Mouse (Mus musculus): ENCODE data around the gene Olfr798. TPM values are rescaled to one million over a fixed set of nuclear protein-coding genes. Genes with fewer than 3 reads are reported as not detected.

Gene Olfr798
- polyA plus RNA-seq (2015; fragmentation: Nextera tagmentation; extraction: Ambion mirVana), result not detected in 2 replicates

DNA sequence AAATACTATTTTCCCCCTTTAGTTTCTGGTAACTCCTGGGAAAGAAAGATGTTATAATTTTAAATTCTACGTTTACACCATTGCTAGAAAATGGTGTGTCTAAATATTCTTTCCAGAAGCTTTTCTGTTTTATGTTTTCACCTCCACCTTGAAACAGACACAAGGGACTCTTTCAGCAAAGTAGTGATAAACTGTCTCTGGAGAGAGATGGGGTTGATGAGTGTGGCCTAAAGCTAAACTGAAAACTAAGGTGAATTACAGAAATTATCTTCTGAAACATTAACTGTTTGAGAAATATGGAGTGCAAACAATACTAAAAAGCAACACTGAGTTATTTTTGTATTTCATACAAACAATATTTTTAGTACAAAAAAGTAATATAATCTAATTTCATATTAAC, at the start of gene Olfr798:
Gene Olfr798, minus strand, starts transcription at position 101 of the 400 bp plus-strand sequence.

DNA sequence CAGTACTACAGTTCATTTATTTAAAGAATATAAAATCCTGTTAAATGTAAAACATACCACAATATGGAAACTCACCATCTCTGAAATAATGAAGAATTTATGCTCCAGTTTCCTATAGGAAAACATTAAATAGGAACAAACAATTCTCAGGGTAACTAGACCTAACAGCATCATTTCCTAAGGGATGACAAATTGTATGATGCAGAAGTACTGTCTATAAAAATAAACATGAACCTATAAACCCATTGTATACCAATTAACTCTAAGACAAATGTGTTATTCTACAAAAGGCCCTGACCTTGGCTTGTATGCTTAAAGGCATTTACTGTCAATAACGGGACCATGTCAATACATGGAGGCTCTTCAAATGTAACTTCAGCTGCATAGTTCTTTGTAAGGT, 46.0 kb upstream of the Olfr798 start, which contains the start of gene Olfr801:
Gene Olfr801, minus strand, starts transcription at position 101 of the 400 bp plus-strand sequence.

DNA sequence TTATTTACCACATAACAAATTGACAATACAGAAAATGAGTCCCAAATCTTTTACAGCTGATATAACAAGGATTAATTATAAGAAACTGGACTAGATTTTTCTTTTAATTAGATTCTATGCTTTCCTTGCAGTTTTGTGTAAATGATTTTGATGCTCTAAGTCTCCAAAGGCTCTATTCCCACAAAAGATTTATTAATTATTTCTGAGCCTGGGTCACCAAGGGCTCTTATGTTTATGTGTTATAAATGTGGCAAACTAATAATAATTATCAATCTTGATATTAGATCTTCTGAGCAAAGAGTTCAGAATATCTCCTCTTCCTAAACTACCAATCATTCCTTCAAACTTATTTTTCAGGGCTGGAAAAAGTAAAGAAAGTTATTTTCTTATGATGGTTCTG, 29.7 kb upstream of the Olfr798 start, which contains the start of gene Olfr800:
Gene Olfr800, plus strand, starts transcription at position 301 of the 400 bp plus-strand sequence.

DNA sequence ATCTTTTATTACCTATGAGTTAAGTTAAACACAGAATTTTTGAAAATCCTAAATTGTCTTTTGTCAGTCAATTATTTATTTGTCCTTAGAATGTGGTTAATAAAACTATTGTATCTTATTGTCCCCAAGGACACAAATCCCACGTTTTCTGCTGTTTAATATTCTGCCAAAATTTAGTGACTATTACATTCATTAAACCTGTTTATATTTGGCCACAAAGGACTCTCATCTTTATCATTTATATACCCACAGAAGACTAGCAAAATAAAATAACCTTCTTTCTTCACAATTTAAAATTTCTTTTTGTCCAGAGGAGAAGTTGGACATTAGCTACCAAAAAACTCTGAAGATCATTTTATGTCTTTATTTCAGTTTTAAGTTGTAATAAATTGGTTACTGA, 9.4 kb upstream of the Olfr798 start, which contains the start of gene Olfr799:
Gene Olfr799, plus strand, starts transcription at position 301 of the 400 bp plus-strand sequence.

DNA sequence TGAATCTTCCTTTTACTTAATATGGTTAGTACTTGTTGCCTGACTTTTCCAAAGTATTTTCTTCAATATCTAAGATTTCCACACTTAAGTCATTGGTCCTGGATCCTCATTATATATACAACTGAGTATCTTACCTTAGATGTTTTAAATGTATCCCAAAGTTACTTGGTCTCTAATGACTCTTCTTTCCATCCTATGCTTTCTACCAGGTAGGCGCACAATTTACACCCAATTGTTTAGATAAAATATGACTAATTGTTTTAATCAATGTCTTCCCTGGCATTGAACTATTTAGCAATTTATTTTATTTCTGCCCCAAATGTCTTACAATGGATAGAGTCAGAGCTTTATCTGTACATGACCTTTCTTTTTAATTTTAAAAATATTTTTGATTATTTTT, 15.3 kb downstream of the Olfr798 start, which contains the start of gene Olfr796:
Gene Olfr796, minus strand, starts transcription at position 101 of the 400 bp plus-strand sequence.

Small RNAs within 50 kb of the gene (microRNA-seq; reads per million reads assigned to microRNA genes)
- gene Gm23252 (ENCODE audit: borderline replicate concordance, insufficient number of aligned reads), result not detected

Other genes with a start within 250 kb of the Olfr798 start
- 0.04 TPM in 1 of 2 replicates, not detected in the other for gene Olfr784, start 243.9 kb downstream of the Olfr798 start, polyA plus RNA-seq (2015; fragmentation: Nextera tagmentation; extraction: Ambion mirVana)
- gene Olfr785, start 222.5 kb downstream of the Olfr798 start, polyA plus RNA-seq (2015; fragmentation: Nextera tagmentation; extraction: Ambion mirVana), result not detected in 2 replicates
- gene Olfr786, start 200.6 kb downstream of the Olfr798 start, polyA plus RNA-seq (2015; fragmentation: Nextera tagmentation; extraction: Ambion mirVana), result not detected in 2 replicates
- not detected in 2 replicates for gene Olfr787, start 166.1 kb downstream of the Olfr798 start, polyA plus RNA-seq (2015; fragmentation: Nextera tagmentation; extraction: Ambion mirVana)
- not detected in 2 replicates for gene Olfr788, start 156.9 kb downstream of the Olfr798 start, polyA plus RNA-seq (2015; fragmentation: Nextera tagmentation; extraction: Ambion mirVana)
- not detected in 2 replicates for gene Olfr789, start 143.2 kb downstream of the Olfr798 start, polyA plus RNA-seq (2015; fragmentation: Nextera tagmentation; extraction: Ambion mirVana)
- gene Olfr790, start 129.4 kb downstream of the Olfr798 start, polyA plus RNA-seq (2015; fragmentation: Nextera tagmentation; extraction: Ambion mirVana), result not detected in 2 replicates
- not detected in 2 replicates for gene Olfr791, start 106.1 kb downstream of the Olfr798 start, polyA plus RNA-seq (2015; fragmentation: Nextera tagmentation; extraction: Ambion mirVana)
- gene Olfr792, start 88.8 kb downstream of the Olfr798 start, polyA plus RNA-seq (2015; fragmentation: Nextera tagmentation; extraction: Ambion mirVana), result not detected in 2 replicates
- not detected in 2 replicates for gene Olfr794, start 60.3 kb downstream of the Olfr798 start, polyA plus RNA-seq (2015; fragmentation: Nextera tagmentation; extraction: Ambion mirVana)
- not detected in 2 replicates for gene Olfr796, start 15.4 kb downstream of the Olfr798 start, polyA plus RNA-seq (2015; fragmentation: Nextera tagmentation; extraction: Ambion mirVana)
- not detected in 2 replicates for gene Olfr799, start 9.6 kb upstream of the Olfr798 start, polyA plus RNA-seq (2015; fragmentation: Nextera tagmentation; extraction: Ambion mirVana)
- not detected in 2 replicates for gene Olfr800, start 29.8 kb upstream of the Olfr798 start, polyA plus RNA-seq (2015; fragmentation: Nextera tagmentation; extraction: Ambion mirVana)
- gene Olfr801, start 45.9 kb upstream of the Olfr798 start, polyA plus RNA-seq (2015; fragmentation: Nextera tagmentation; extraction: Ambion mirVana), result not detected in 2 replicates
- 0.03 and 0.04 TPM in 2 replicates for gene Olfr802, start 60.2 kb upstream of the Olfr798 start, polyA plus RNA-seq (2015; fragmentation: Nextera tagmentation; extraction: Ambion mirVana)
- gene Olfr803, start 66.4 kb upstream of the Olfr798 start, polyA plus RNA-seq (2015; fragmentation: Nextera tagmentation; extraction: Ambion mirVana), result not detected in 2 replicates
- not detected in 2 replicates for gene Olfr804, start 75.3 kb upstream of the Olfr798 start, polyA plus RNA-seq (2015; fragmentation: Nextera tagmentation; extraction: Ambion mirVana)
- gene Olfr805, start 101.4 kb upstream of the Olfr798 start, polyA plus RNA-seq (2015; fragmentation: Nextera tagmentation; extraction: Ambion mirVana), result not detected in 2 replicates
- gene Olfr806, start 114.0 kb upstream of the Olfr798 start, polyA plus RNA-seq (2015; fragmentation: Nextera tagmentation; extraction: Ambion mirVana), result not detected in 2 replicates
- gene Olfr807, start 129.9 kb upstream of the Olfr798 start, polyA plus RNA-seq (2015; fragmentation: Nextera tagmentation; extraction: Ambion mirVana), result not detected in 2 replicates
- gene Olfr808, start 137.5 kb upstream of the Olfr798 start, polyA plus RNA-seq (2015; fragmentation: Nextera tagmentation; extraction: Ambion mirVana), result not detected in 2 replicates
- gene Olfr809, start 146.7 kb upstream of the Olfr798 start, polyA plus RNA-seq (2015; fragmentation: Nextera tagmentation; extraction: Ambion mirVana), result not detected in 2 replicates
- gene Olfr810, start 167.0 kb upstream of the Olfr798 start, polyA plus RNA-seq (2015; fragmentation: Nextera tagmentation; extraction: Ambion mirVana), result not detected in 2 replicates
- gene Olfr811, start 176.5 kb upstream of the Olfr798 start, polyA plus RNA-seq (2015; fragmentation: Nextera tagmentation; extraction: Ambion mirVana), result not detected in 2 replicates
- gene Olfr812, start 218.2 kb upstream of the Olfr798 start, polyA plus RNA-seq (2015; fragmentation: Nextera tagmentation; extraction: Ambion mirVana), result not detected in 2 replicates
- not detected in 2 replicates for gene Olfr813, start 227.4 kb upstream of the Olfr798 start, polyA plus RNA-seq (2015; fragmentation: Nextera tagmentation; extraction: Ambion mirVana)

Data from adrenal gland, postnatal 0 days (tissue).